Mouse (Mus musculus): ENCODE measurements around the gene Aym1. TPM values are rescaled to one million over a fixed set of nuclear protein-coding genes. Genes with fewer than 3 reads are reported as not detected.

Gene Aym1
- total and polyA plus RNA-seq, 2 experiments from 2014 or later, result not detected

DNA sequence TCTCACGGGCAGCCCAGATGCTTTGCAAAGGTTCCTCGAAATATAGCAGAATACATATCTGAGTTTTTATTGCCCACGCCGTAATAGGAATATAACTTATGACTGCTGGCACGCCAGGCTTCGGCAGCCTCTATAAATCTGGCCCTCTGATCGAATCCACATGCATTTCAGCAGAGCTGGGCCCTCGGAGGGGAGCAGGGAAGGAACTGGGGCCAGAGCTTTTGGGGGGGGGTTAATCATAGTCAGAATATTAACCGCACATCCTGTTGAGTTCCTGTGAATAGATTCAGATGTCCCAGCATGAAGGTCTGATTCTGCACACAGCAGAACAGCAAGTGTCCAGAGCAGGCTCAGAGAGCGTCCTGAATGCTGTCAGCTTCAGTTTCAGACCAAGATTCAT, 17.2 kb downstream of the Aym1 start:
- Histone ChIP-seq H3K4me3 (ENCODE audit: low read length) (no peak overlapping the region), H3K4me2 (ENCODE audit: low read depth, low read length) (no peak overlapping the region), H3K9ac (replicated peaks; ENCODE audit: low read length) (no peak overlapping the region), H3K9me3 (ENCODE audit: low read length) (no peaks in the 10 kb centered on the region), H3K4me1 (ENCODE audit: insufficient read depth, low read length) (no peaks in the 10 kb centered on the region; the same call in 1 of the 2 replicates), H3K27ac (no peak overlapping the region), H3K36me3 (ENCODE audit: insufficient read depth, low read length) (no peaks in the 10 kb centered on the region), H3K27me3 (ENCODE audit: insufficient read depth, low read length) (no peaks in the 10 kb centered on the region)
- TF ChIP-seq CTCF (IDR thresholded peaks at IDR 0.05; ENCODE audit: low read depth), result no peak
- ATAC-seq (no peak), DNase-seq (ENCODE audit: low spot score) (no peak)
- WGBS, result 67% methylated on average over 10 of the region's 10 CpGs

DNA sequence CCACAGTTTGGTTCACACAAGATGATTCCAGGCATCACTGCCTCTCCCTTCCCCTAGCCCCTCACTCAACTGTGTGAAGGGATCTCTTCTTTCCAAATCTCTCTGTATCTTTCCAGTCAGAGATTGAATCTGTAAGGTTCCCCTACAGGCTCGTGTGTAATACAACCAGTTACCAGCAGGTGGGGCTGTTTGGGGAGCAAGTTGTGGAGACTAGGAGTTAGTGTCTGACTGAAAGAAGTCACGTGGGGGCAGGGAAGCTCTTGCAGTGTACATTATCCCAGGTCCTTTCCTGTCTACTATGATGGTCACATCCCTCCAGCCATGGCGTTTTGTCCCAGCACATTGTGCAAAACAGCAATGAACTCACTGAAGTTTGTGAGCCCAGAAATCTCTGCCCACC, 18.7 kb downstream of the Aym1 start:
- Histone ChIP-seq H3K9me3 (ENCODE audit: low read length) (no peaks in the 10 kb centered on the region), H3K27me3 (ENCODE audit: insufficient read depth, low read length) (no peaks in the 10 kb centered on the region), H3K9ac (replicated peaks; ENCODE audit: low read length) (no peak overlapping the region), H3K4me2 (ENCODE audit: low read depth, low read length) (no peak overlapping the region), H3K4me1 (ENCODE audit: insufficient read depth, low read length) (no peaks in the 10 kb centered on the region; the same call in 1 of the 2 replicates), H3K4me3 (ENCODE audit: low read length) (no peak overlapping the region), H3K36me3 (ENCODE audit: insufficient read depth, low read length) (no peaks in the 10 kb centered on the region), H3K27ac (no peak overlapping the region)
- WGBS, result 30% methylated on average over 3 of the region's 3 CpGs
- ATAC-seq, result no peak
- DNase-seq (ENCODE audit: low spot score), result peak; percentile 87
- peak; percentile 89 for TF ChIP-seq CTCF (IDR thresholded peaks at IDR 0.05; ENCODE audit: low read depth)

DNA sequence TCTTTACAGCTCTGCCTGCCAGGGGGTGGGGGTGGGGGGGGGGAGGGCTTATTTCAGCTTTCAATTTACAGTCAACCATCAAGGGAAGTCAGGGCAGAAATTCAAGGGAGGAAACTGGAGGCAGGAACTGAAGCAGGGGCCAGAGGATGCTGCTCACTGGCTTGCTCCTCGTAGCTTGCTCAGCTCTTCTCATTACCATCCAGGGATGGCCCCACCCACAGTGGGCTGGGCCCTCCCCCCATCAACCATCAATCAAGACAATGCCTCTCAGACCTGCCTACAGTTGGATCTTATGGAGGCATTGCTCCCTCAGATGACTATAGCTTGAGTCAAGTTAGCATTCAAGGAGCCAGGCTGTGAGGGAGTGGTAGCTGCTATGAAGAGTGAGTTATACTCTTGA, 19.2 kb downstream of the Aym1 start:
- Histone ChIP-seq H3K9ac (replicated peaks; ENCODE audit: low read length) (no peak overlapping the region), H3K27ac (no peak overlapping the region), H3K9me3 (ENCODE audit: low read length) (no peaks in the 10 kb centered on the region), H3K27me3 (ENCODE audit: insufficient read depth, low read length) (no peaks in the 10 kb centered on the region), H3K4me2 (ENCODE audit: low read depth, low read length) (no peak overlapping the region), H3K36me3 (ENCODE audit: insufficient read depth, low read length) (no peaks in the 10 kb centered on the region), H3K4me3 (ENCODE audit: low read length) (no peak overlapping the region), H3K4me1 (ENCODE audit: insufficient read depth, low read length) (no peaks in the 10 kb centered on the region; the same call in 1 of the 2 replicates)
- 78% methylated on average over 1 of the region's 1 CpGs for WGBS
- DNase-seq (ENCODE audit: low spot score), result no peak
- TF ChIP-seq CTCF (IDR thresholded peaks at IDR 0.05; ENCODE audit: low read depth), result no peak
- ATAC-seq, result no peak

DNA sequence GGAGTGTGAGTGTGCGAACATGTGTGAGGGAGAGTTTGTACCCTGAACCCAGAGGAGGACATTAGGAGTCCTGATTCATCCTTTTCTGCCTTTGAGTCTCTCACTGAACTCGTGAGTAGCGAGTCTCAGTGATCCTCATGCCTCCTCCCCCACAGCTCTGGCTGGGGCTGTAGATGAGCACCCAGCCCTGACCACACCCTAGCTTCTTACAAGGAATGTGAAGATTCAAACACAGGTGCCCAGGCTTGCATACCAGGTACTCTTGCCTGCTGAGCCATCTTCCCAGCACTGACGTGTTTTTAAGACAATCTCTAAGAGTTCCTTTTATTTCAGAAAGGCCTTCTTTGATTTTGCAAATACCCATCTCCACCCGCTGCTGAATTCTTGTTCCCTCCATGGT, 22.3 kb downstream of the Aym1 start:
- ATAC-seq (no peak), DNase-seq (ENCODE audit: low spot score) (no peak)
- Histone ChIP-seq H3K4me2 (ENCODE audit: low read depth, low read length) (no peak overlapping the region), H3K9ac (replicated peaks; ENCODE audit: low read length) (no peak overlapping the region), H3K9me3 (ENCODE audit: low read length) (no peaks in the 10 kb centered on the region), H3K4me3 (ENCODE audit: low read length) (no peak overlapping the region), H3K27ac (no peak overlapping the region), H3K4me1 (ENCODE audit: insufficient read depth, low read length) (no peaks in the 10 kb centered on the region), H3K27me3 (ENCODE audit: insufficient read depth, low read length) (no peaks in the 10 kb centered on the region), H3K36me3 (ENCODE audit: insufficient read depth, low read length) (no peaks in the 10 kb centered on the region)
- WGBS, result 68% methylated on average over 5 of the region's 5 CpGs
- TF ChIP-seq CTCF (IDR thresholded peaks at IDR 0.05; ENCODE audit: low read depth), result no peak

DNA sequence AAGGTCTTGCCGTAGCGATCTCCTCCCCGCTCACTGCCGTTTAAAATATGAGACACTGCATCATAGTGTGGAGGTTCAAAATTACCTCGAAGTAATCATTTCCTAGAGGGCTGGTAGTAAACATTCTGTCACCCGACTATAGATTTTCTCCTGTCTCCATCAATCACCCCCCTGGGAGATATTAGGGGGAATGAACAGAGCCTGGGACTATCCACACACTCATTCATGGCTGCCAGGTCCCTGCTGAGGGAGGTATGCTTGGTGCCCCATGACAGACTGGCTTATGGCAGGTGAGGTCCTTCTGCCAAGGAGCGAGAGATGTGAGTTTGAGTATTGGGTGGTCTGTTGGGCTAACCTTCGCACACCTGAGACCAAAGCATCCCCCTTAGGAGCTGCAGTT, 23.5 kb downstream of the Aym1 start:
- no peaks in the 10 kb centered on the region for H3K36me3 ChIP-seq (ENCODE audit: insufficient read depth, low read length)
- DNase-seq (ENCODE audit: low spot score) (no peak), ATAC-seq (no peak)
- no peak overlapping the region for H3K27ac ChIP-seq
- H3K4me1 ChIP-seq (ENCODE audit: insufficient read depth, low read length), result no peaks in the 10 kb centered on the region
- H3K27me3 ChIP-seq (ENCODE audit: insufficient read depth, low read length), result no peaks in the 10 kb centered on the region
- TF ChIP-seq CTCF (IDR thresholded peaks at IDR 0.05; ENCODE audit: low read depth), result no peak
- no peak overlapping the region for H3K4me2 ChIP-seq (ENCODE audit: low read depth, low read length)
- H3K9ac ChIP-seq (replicated peaks; ENCODE audit: low read length), result no peak overlapping the region
- H3K4me3 ChIP-seq (ENCODE audit: low read length), result no peak overlapping the region
- no peaks in the 10 kb centered on the region for H3K9me3 ChIP-seq (ENCODE audit: low read length)
- WGBS, result 79% methylated on average over 8 of the region's 8 CpGs

DNA sequence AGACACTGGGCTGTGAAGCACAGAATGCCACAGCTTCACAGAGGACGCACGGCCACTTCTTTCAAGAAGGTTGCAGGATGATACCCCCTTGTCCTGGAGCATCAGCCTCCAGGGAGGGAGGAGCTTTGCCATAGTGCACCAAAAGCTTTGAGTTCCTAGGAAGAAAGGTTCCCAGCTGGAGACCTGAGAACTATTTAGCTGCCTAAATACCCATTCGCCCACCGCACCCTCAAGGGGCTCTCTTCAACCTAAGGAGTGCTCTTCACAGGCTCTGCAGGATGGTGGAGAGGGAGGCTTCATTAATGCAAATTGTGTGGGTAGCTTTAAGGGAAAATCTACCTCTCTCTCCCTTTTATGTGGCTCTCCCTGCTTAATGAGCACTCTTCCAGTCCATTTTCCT, 25.5 kb downstream of the Aym1 start:
- Histone ChIP-seq H3K9ac (replicated peaks; ENCODE audit: low read length) (no peak overlapping the region), H3K27me3 (ENCODE audit: insufficient read depth, low read length) (no peaks in the 10 kb centered on the region), H3K4me3 (ENCODE audit: low read length) (no peak overlapping the region), H3K27ac (no peak overlapping the region), H3K4me2 (ENCODE audit: low read depth, low read length) (no peak overlapping the region), H3K36me3 (ENCODE audit: insufficient read depth, low read length) (no peaks in the 10 kb centered on the region), H3K9me3 (ENCODE audit: low read length) (no peaks in the 10 kb centered on the region), H3K4me1 (ENCODE audit: insufficient read depth, low read length) (no peaks in the 10 kb centered on the region)
- WGBS, result 38% methylated on average over 4 of the region's 4 CpGs
- DNase-seq (ENCODE audit: low spot score), result no peak
- no peak for TF ChIP-seq CTCF (IDR thresholded peaks at IDR 0.05; ENCODE audit: low read depth)
- no peak for ATAC-seq

DNA sequence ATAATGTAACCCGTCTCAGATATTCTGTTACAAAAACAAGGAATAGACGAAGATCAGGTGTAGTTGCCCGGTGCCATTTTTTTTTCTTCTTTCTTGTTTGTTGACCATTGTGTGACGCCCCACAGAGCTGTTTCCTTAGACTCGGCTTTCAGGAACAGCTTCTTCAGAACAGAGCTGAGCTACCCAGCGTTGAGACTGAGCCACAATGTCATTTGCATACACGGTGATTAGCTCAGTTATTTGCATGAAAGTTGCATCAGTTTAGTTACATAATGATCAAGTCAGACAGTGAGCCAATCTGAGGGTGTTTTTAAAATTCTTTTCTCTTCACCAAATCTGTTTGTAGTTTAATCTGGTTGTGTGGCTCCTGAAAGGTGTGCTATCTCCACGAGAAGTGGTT, 36.7 kb downstream of the Aym1 start:
- ATAC-seq (no peak), DNase-seq (ENCODE audit: low spot score) (no peak)
- Histone ChIP-seq H3K4me1 (ENCODE audit: insufficient read depth, low read length) (0 out of 2 replicates have a peak, but pooled peaks cover 7% of the 10 kb centered on the region), H3K9ac (replicated peaks; ENCODE audit: low read length) (no peak overlapping the region), H3K9me3 (ENCODE audit: low read length) (no peaks in the 10 kb centered on the region), H3K4me2 (ENCODE audit: low read depth, low read length) (no peak overlapping the region), H3K4me3 (ENCODE audit: low read length) (no peak overlapping the region), H3K27ac (no peak overlapping the region), H3K36me3 (ENCODE audit: insufficient read depth, low read length) (no peaks in the 10 kb centered on the region), H3K27me3 (ENCODE audit: insufficient read depth, low read length) (no peaks in the 10 kb centered on the region)
- no peak for TF ChIP-seq CTCF (IDR thresholded peaks at IDR 0.05; ENCODE audit: low read depth)
- WGBS, result 49% methylated on average over 8 of the region's 8 CpGs

Data from hindbrain, postnatal 0 days (tissue).